Mouse (Mus musculus) cerebellum, adult 2 months (tissue): ENCODE measurements around the gene Cd79a.
"Not testable (repeated sequence)": the region's sequence is repeated elsewhere in the genome, so short reads cannot be mapped to it uniquely, and the experiment has no call there.

Experiments
- CTCF ChIP-seq: fragments of 200-500 bp; IDR thresholded peaks from 2 replicates; pipeline ENCODE4 v1.5.1; 2011; ENCODE audit warnings: low read depth, mild to moderate bottlenecking, control low read depth, low read length, moderate library complexity, borderline replicate concordance; ENCODE audit not compliant: insufficient read depth
- POLR2A ChIP-seq: fragments of 200-500 bp; IDR thresholded peaks from 2 replicates; pipeline ENCODE4 v1.6.1; 2011; ENCODE audit warnings: low read length, control low read depth, borderline replicate concordance; ENCODE audit not compliant: insufficient read depth

DNA sequence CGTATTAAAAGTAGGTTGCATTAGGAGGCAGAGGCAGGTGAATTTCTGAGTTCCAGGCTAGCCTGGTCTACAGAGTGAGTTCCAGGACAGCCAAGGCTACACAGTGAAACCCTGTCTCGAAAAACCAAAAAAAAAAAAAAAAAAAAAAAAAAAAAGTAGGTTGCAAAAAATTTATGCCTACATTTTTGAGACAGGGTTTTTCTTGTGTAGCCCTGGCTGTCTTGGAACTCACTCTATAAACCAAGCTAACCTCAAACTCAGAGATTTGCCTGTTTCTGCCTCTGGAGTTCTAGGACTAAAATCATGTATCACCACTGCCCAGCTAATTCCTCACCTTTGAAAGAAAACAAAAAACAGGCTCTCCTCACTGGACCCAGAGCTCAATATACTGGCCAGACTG lies 1.4 kb upstream of the Cd79a start:
- not testable (repeated sequence) for TF ChIP-seq CTCF, POLR2A
